Mouse (Mus musculus): ENCODE measurements around the gene Prom1. TPM values are rescaled to one million over a fixed set of nuclear protein-coding genes. Genes with fewer than 3 reads are reported as not detected.

The Prom1 gene
- total and polyA plus RNA-seq, 3 experiments, result not detected

GRCm38 (mm10) chr5:43996162-43996561, 105.7 kb downstream of the Prom1 start:
- no peak overlapping the region for H3K4me3 ChIP-seq (ENCODE audit: control insufficient read depth in 1 of 2, insufficient read depth in 1 of 2, low read depth in 2 of 2, low read length in 2 of 2)
- H3K27ac ChIP-seq (ENCODE audit: control insufficient read depth, low read depth, low read length), result no peak overlapping the region
- DNase-seq (ENCODE audit: low read depth, low spot score), result no peak
- H3K4me1 ChIP-seq (ENCODE audit: control insufficient read depth in 1 of 2, insufficient read depth in 2 of 2, low read length in 2 of 2), result no peaks in the 10 kb centered on the region
- H3K9ac ChIP-seq (ENCODE audit: control insufficient read depth, low read depth, low read length, poor library complexity, severe bottlenecking), result no peak overlapping the region
- no peaks in the 10 kb centered on the region for H3K27me3 ChIP-seq (ENCODE audit: control insufficient read depth in 1 of 2, insufficient read depth in 2 of 2, low read length in 2 of 2)
- no peaks in the 10 kb centered on the region for H3K79me2 ChIP-seq (ENCODE audit: control insufficient read depth, insufficient read depth, low read length, poor library complexity)
- TF ChIP-seq CTCF (IDR thresholded peaks at IDR 0.05 in 2 of 3, conservative IDR thresholded peaks at IDR 0.05 in 1 of 3; ENCODE audit: control insufficient read depth in 1 of 3, insufficient read depth in 1 of 3, low read depth in 2 of 3, low read length in 3 of 3, poor library complexity in 1 of 3, severe bottlenecking in 1 of 3) (no peak), ZC3H11A (IDR thresholded peaks at IDR 0.05; ENCODE audit: low read depth, low read length) (no peak), CHD1 (IDR thresholded peaks at IDR 0.05; ENCODE audit: low read depth, low read length) (no peak), MAX (IDR thresholded peaks at IDR 0.05; ENCODE audit: low read length) (no peak), USF1 (IDR thresholded peaks at IDR 0.05; ENCODE audit: low read depth, low read length) (no peak), GATA1 (IDR thresholded peaks at IDR 0.05; ENCODE audit: low read depth, low read length) (no peak), RCOR1 (IDR thresholded peaks at IDR 0.05; ENCODE audit: low read depth, low read length) (no peak), MEF2A (IDR thresholded peaks at IDR 0.05; ENCODE audit: extremely low read depth, insufficient replicate concordance, low read depth, low read length, poor library complexity, severe bottlenecking) (no peak), GABPA (IDR thresholded peaks at IDR 0.05; ENCODE audit: low read depth, low read length) (no peak), UBTF (IDR thresholded peaks at IDR 0.05; ENCODE audit: borderline replicate concordance, insufficient read depth, low read depth, low read length) (no peak), POLR2AphosphoS2 (IDR thresholded peaks at IDR 0.05; ENCODE audit: low read length) (no peak), HCFC1 (IDR thresholded peaks at IDR 0.05; ENCODE audit: low read depth, low read length) (no peak), USF2 (IDR thresholded peaks at IDR 0.05; ENCODE audit: borderline replicate concordance in 1 of 2, insufficient read depth in 1 of 2, low read depth in 1 of 2, low read length in 2 of 2) (no peak), SMC3 (IDR thresholded peaks at IDR 0.05; ENCODE audit: low read depth, low read length) (no peak)
- no peaks in the 10 kb centered on the region for H3K9me3 ChIP-seq (replicated peaks; ENCODE audit: insufficient read depth, low read length)
- H3K36me3 ChIP-seq (ENCODE audit: control insufficient read depth in 1 of 2, insufficient read depth in 2 of 2, low read length in 2 of 2), result no peaks in the 10 kb centered on the region

GRCm38 (mm10) chr5:43994981-43995380, 106.9 kb downstream of the Prom1 start:
- H3K4me3 ChIP-seq (ENCODE audit: control insufficient read depth in 1 of 2, insufficient read depth in 1 of 2, low read depth in 2 of 2, low read length in 2 of 2), result no peak overlapping the region
- H3K27ac ChIP-seq (ENCODE audit: control insufficient read depth, low read depth, low read length), result no peak overlapping the region
- H3K4me1 ChIP-seq (ENCODE audit: control insufficient read depth in 1 of 2, insufficient read depth in 2 of 2, low read length in 2 of 2), result no peaks in the 10 kb centered on the region
- no peaks in the 10 kb centered on the region for H3K27me3 ChIP-seq (ENCODE audit: control insufficient read depth in 1 of 2, insufficient read depth in 2 of 2, low read length in 2 of 2)
- no peak for TF ChIP-seq RAD21 (IDR thresholded peaks at IDR 0.05; ENCODE audit: low read depth, low read length)
- no peak for TF ChIP-seq USF1 (IDR thresholded peaks at IDR 0.05; ENCODE audit: low read depth, low read length)
- TF ChIP-seq BHLHE40 (IDR thresholded peaks at IDR 0.05; ENCODE audit: borderline replicate concordance, low read depth, low read length), result no peak
- TF ChIP-seq GATA1 (IDR thresholded peaks at IDR 0.05; ENCODE audit: low read depth, low read length), result no peak
- TF ChIP-seq ELF1 (IDR thresholded peaks at IDR 0.05; ENCODE audit: low read depth, low read length), result no peak
- TF ChIP-seq ZC3H11A (IDR thresholded peaks at IDR 0.05; ENCODE audit: low read depth, low read length), result no peak
- TF ChIP-seq MEF2A (IDR thresholded peaks at IDR 0.05; ENCODE audit: extremely low read depth, insufficient replicate concordance, low read depth, low read length, poor library complexity, severe bottlenecking), result no peak
- no peak for TF ChIP-seq TAL1 (IDR thresholded peaks at IDR 0.05; ENCODE audit: low read length)
- no peak for TF ChIP-seq KAT2A (conservative IDR thresholded peaks at IDR 0.05; ENCODE audit: low read depth, low read length)
- no peak for TF ChIP-seq TCF12 (IDR thresholded peaks at IDR 0.05; ENCODE audit: low read depth, low read length)
- no peak for TF ChIP-seq RCOR1 (IDR thresholded peaks at IDR 0.05; ENCODE audit: low read depth, low read length)
- no peaks in the 10 kb centered on the region for H3K9me3 ChIP-seq (replicated peaks; ENCODE audit: insufficient read depth, low read length)
- H3K9ac ChIP-seq (ENCODE audit: control insufficient read depth, low read depth, low read length, poor library complexity, severe bottlenecking), result no peak overlapping the region
- no peaks in the 10 kb centered on the region for H3K79me2 ChIP-seq (ENCODE audit: control insufficient read depth, insufficient read depth, low read length, poor library complexity)
- no peak for DNase-seq (ENCODE audit: low read depth, low spot score)
- H3K36me3 ChIP-seq (ENCODE audit: control insufficient read depth in 1 of 2, insufficient read depth in 2 of 2, low read length in 2 of 2), result no peaks in the 10 kb centered on the region
